Mouse (Mus musculus) midbrain, embryonic 16.5 days (tissue): ENCODE measurements around the gene Plcxd1. TPM values are rescaled to one million over a fixed set of nuclear protein-coding genes. Genes with fewer than 3 reads are reported as not detected.

Experiments
- ATAC-seq: fragments of 200-750 bp; cut with Nextera tagmentation; 2 replicates; pipeline ENCODE4 v1.8.0; 2017; ENCODE audit warnings: moderate TSS enrichment
- H3K27ac ChIP-seq: fragments of 300-500 bp; sonication (generic); 2 replicates; pipeline ENCODE4 v1.5.1; 2014; ENCODE audit warnings: mild to moderate bottlenecking, low read length, mixed read lengths
- H3K27me3 ChIP-seq: fragments of 300-500 bp; sonication (generic); 2 replicates; pipeline ENCODE4 v1.6.1; 2014; ENCODE audit warnings: low read depth, low read length, mixed read lengths; ENCODE audit not compliant: control insufficient read depth, insufficient read depth
- H3K36me3 ChIP-seq: fragments of 300-500 bp; sonication (generic); 2 replicates; pipeline ENCODE4 v1.6.1; 2014; ENCODE audit warnings: mild to moderate bottlenecking, low read length, moderate library complexity, mixed read lengths; ENCODE audit not compliant: control insufficient read depth, insufficient read depth
- H3K4me1 ChIP-seq: fragments of 300-500 bp; sonication (generic); 2 replicates; pipeline ENCODE4 v1.6.1; 2014; ENCODE audit warnings: mild to moderate bottlenecking, low read length, mixed read lengths; ENCODE audit not compliant: control insufficient read depth, insufficient read depth
- H3K4me2 ChIP-seq: fragments of 300-500 bp; sonication (generic); 2 replicates; pipeline ENCODE4 v1.6.1; 2014; ENCODE audit warnings: mild to moderate bottlenecking, low read length, mixed read lengths
- H3K4me3 ChIP-seq: fragments of 300-500 bp; sonication (generic); 2 replicates; pipeline ENCODE4 v1.5.1; 2014; ENCODE audit warnings: low read depth, mild to moderate bottlenecking, low read length, moderate library complexity, mixed read lengths
- H3K9ac ChIP-seq: fragments of 300-500 bp; sonication (generic); 2 replicates; pipeline ENCODE4 v1.6.1; 2014; ENCODE audit warnings: low read depth, low read length, mixed read lengths
- H3K9me3 ChIP-seq: fragments of 300-500 bp; sonication (generic); replicated peaks from 2 replicates; pipeline ENCODE4 v1.6.1; 2014; ENCODE audit warnings: mild to moderate bottlenecking, low read length, mixed read lengths; ENCODE audit not compliant: control insufficient read depth, poor library complexity, severe bottlenecking
- WGBS: fragments of 180-500 bp; shearing (Covaris S2); extraction: QIAGEN DNeasy Blood & Tissue Kit; methylation state at CpG from one replicate; pipeline ENCODE4 v1.1.7; 2014; 5-methylcytosine and 5-hydroxymethylcytosine counted together
- polyA plus RNA-seq: library from polyadenylated mRNA; unstranded; fragments of >200 nt; fragmentation: Nextera tagmentation; extraction: Ambion mirVana; gene quantifications from 2 replicates; pipeline ENCODE4 v1.2.1, GENCODE M21; 2015

The Plcxd1 gene
- polyA plus RNA-seq, 1 experiment from 2014 or later: 9.2 TPM

DNA sequence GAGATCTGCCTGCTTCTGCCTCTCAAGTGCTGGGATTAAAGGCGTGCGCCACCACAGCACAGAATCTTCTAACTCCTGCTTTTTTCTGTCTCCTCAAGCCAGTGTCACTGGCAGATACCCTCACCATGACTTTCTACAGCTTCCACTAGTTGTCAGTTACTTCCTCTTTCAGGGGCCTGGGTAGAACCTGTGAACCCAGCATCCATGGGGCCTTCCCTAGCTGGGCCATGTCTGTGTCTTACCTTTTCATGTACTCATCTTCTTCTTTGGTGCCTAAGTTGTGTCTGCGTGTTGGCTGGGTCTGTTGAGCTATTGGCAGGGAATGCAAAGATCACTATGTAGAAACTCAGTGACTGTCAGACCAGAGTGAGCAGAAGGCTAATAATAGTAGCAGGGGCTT lies 38.0 kb downstream of the Plcxd1 start:
- Histone ChIP-seq H3K4me3 (no peak overlapping the region), H3K9ac (no peak overlapping the region), H3K4me1 (peaks cover 14% of the 10 kb centered on the region), H3K27me3 (no peaks in the 10 kb centered on the region), H3K4me2 (no peak overlapping the region), H3K36me3 (0 out of 2 replicates have a peak, but pooled peaks cover 2% of the 10 kb centered on the region), H3K9me3 (no peaks in the 10 kb centered on the region), H3K27ac (no peak overlapping the region)
- no peak for ATAC-seq
- 98% methylated on average over 3 of the region's 3 CpGs for WGBS

DNA sequence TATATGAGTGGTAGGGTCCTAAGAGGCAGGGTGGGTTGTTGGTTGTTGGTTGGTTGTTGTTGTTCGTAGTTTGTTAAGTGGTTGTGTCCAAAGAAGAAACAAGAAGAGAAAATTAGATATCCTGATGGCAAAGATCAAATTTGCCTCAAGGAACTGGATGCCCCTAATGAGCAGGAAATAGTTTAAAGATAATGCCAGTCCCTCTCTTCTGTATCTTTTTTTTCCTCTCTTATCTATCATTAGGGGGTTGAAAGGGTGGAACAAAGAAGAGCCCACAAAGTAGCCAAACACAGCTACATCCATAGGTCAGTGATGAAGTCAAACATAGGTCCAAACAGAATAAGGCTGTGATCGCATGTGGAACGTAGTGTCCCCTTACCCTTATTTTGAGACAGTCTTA lies 39.6 kb downstream of the Plcxd1 start:
- Histone ChIP-seq H3K4me3 (no peak overlapping the region), H3K36me3 (peaks cover 4% of the 10 kb centered on the region; the same call in 1 of the 2 replicates), H3K4me2 (no peak overlapping the region), H3K27me3 (no peaks in the 10 kb centered on the region), H3K9me3 (no peaks in the 10 kb centered on the region), H3K9ac (no peak overlapping the region), H3K27ac (no peak overlapping the region), H3K4me1 (peaks cover 14% of the 10 kb centered on the region)
- 96% methylated on average over 3 of the region's 3 CpGs for WGBS
- ATAC-seq: no peak

DNA sequence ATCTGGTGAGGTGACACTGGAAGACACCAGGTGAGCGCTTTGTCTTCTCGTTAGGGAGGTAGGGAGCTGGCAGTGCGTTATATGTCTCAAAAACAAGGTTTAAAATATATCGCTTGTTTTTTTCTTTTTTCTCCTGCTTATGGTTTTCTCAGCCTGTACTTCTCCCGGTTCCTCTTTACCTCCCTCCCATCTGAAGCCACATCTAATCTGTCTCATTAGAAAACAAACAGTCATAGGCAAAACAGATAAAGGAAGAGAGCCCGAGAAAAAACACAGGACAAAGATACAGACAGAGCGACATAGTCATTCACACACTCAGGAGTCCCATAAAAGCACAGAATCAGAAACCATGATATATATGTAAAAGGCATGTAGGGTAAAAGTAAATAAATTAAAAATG lies 40.7 kb downstream of the Plcxd1 start:
- Histone ChIP-seq H3K36me3 (peaks cover 9% of the 10 kb centered on the region), H3K9me3 (no peaks in the 10 kb centered on the region), H3K4me2 (no peak overlapping the region), H3K27me3 (no peaks in the 10 kb centered on the region), H3K4me3 (no peak overlapping the region), H3K27ac (no peak overlapping the region), H3K4me1 (peaks cover 12% of the 10 kb centered on the region), H3K9ac (no peak overlapping the region)
- WGBS: 94% methylated on average over 7 of the region's 7 CpGs
- ATAC-seq: no peak

- Histone ChIP-seq H3K36me3 (peaks cover 22% of the 10 kb centered on the region), H3K27me3 (no peaks in the 10 kb centered on the region), H3K4me1 (peaks cover 3% of the 10 kb centered on the region; the same call in 1 of the 2 replicates), H3K4me3 (no peak overlapping the region), H3K9me3 (no peaks in the 10 kb centered on the region), H3K4me2 (no peak overlapping the region), H3K9ac (no peak overlapping the region), H3K27ac (no peak overlapping the region)
- WGBS: 97% methylated on average over 2 of the region's 2 CpGs
- ATAC-seq: no peak
These were observed 42.5 kb downstream of the Plcxd1 start for GRCm38 (mm10) chr5:110142309-110142708.

DNA sequence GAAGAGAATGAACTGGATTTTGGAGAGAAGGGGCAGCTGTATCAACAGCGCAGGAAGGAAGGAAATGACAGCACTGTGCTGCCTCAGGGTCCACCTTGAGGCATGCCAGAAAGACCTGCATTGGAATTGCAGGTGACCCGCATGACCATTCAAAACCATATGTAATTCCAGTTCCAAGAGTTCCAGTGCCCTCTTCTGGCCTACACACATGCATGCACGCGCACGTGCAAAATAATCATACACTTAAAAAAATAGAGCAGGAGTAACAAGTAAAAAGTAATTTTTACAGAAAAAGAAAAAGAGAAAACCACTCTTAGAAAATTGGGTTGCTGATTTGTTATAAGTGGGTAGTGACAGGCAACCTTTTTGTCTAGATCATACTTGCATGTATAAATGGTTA lies 43.2 kb downstream of the Plcxd1 start:
- Histone ChIP-seq H3K4me2 (no peak overlapping the region), H3K9me3 (no peaks in the 10 kb centered on the region), H3K36me3 (peaks cover 24% of the 10 kb centered on the region), H3K9ac (no peak overlapping the region), H3K27me3 (no peaks in the 10 kb centered on the region), H3K4me3 (no peak overlapping the region), H3K4me1 (0 out of 2 replicates have a peak, but pooled peaks cover under 1% of the 10 kb centered on the region), H3K27ac (no peak overlapping the region)
- no peak for ATAC-seq
- WGBS: 94% methylated on average over 5 of the region's 5 CpGs

Other genes starting within 250 kb of the Plcxd1 start
- 0.28 and 0.44 TPM in 2 replicates for gene Gm15446, start 176.6 kb upstream of the Plcxd1 start, polyA plus RNA-seq
- 22.9 and 25.1 TPM in 2 replicates for gene Zfp932, start 103.4 kb upstream of the Plcxd1 start, polyA plus RNA-seq
- 4.7 and 8.9 TPM in 2 replicates for gene Gm17655, start 27.5 kb upstream of the Plcxd1 start, polyA plus RNA-seq
- gene Gm35315, start 5.5 kb upstream of the Plcxd1 start, polyA plus RNA-seq: 0.88 and 1.0 TPM in 2 replicates
- 61.5 and 69.2 TPM in 2 replicates for gene Gtpbp6, start 8.2 kb downstream of the Plcxd1 start, polyA plus RNA-seq
- 15.3 and 17.6 TPM in 2 replicates for gene Zfp605, start 10.1 kb downstream of the Plcxd1 start, polyA plus RNA-seq
- gene Chfr, start 35.9 kb downstream of the Plcxd1 start, polyA plus RNA-seq: 81.7 and 86.8 TPM in 2 replicates
- 24.7 and 25.7 TPM in 2 replicates for gene Golga3, start 76.7 kb downstream of the Plcxd1 start, polyA plus RNA-seq
- 18.7 and 24.1 TPM in 2 replicates for gene Ankle2, start 131.0 kb downstream of the Plcxd1 start, polyA plus RNA-seq
- gene Pgam5, start 169.9 kb downstream of the Plcxd1 start, polyA plus RNA-seq: 105 and 107 TPM in 2 replicates
- 11.5 and 12.2 TPM in 2 replicates for gene Pxmp2, start 186.2 kb downstream of the Plcxd1 start, polyA plus RNA-seq
- 5.1 and 7.4 TPM in 2 replicates for gene Pole, start 186.3 kb downstream of the Plcxd1 start, polyA plus RNA-seq
- gene P2rx2, start 243.2 kb downstream of the Plcxd1 start, polyA plus RNA-seq: 12.5 and 14.1 TPM in 2 replicates
- gene Lrcol1, start 244.8 kb downstream of the Plcxd1 start, polyA plus RNA-seq: not detected in 2 replicates